Mouse (Mus musculus) thymus, postnatal 4 days (tissue): ENCODE results near the gene Camk2d.

ENCODE experiments used
- DNase-seq: peaks from one replicate; pipeline ENCODE4 v3.0.0; 2021

Gene Camk2d

DNA sequence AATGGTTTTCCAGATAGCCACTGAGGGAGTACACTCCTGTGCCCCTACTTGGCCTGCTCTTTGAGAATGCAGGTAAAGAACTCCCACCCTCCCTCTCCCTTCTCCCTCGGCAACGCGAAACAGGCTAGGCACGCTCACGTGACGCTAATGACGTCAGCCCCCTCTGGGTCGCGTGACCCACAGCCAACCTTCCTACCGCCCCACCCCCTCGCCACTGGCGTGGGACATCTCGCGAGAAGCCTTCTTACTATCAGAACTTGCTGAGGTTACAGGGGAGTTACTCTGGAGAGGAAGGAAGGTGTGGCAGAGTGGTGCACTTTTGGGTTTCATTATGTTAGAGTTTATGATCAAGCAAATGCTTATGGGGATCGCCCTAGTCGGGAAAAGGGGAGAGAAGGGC lies at the start of gene Camk2d:
Camk2d (plus strand) TSS at position 217 of the 400 bp plus-strand sequence.
- peak; percentile 99 for DNase-seq

DNA sequence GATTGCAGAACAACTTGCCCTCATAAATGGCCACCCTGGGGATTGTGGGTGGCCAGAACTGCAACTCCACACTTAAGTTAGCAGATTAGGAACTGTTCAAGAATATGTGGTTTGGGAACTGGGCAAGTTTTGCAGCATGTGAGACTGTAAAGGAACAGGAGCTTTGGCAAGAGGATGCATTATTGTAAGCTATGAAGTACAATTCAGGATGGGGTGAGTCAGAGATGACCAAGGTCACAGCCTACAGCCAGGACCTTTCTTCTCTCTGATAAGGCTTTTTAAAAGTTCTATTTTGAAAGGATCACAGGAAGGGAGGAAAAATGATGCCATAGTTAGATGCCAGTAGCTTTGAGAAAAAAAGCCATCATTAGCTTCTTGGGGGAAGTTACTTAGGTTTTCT lies 48.2 kb upstream of the Camk2d start:
- no peak for DNase-seq

DNA sequence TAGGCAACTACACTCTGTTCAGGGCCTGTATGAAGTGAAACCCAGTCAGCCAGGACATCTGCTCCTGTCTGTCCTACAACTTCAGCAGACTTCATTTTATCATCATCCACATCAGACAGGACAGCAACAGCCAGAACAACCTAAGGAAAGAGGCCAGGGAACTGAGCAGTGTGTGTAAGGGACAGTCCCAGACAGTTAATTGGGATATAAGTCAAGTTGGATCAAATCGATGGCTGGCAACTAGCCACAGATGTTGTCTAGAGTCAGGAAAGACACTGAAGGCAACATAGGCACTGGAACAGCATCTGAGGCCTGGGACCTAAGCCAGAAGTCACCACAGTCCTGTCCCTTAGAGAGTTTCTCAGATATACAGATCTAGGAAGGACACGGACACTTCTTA lies 32.5 kb upstream of the Camk2d start:
- DNase-seq: no peak

DNA sequence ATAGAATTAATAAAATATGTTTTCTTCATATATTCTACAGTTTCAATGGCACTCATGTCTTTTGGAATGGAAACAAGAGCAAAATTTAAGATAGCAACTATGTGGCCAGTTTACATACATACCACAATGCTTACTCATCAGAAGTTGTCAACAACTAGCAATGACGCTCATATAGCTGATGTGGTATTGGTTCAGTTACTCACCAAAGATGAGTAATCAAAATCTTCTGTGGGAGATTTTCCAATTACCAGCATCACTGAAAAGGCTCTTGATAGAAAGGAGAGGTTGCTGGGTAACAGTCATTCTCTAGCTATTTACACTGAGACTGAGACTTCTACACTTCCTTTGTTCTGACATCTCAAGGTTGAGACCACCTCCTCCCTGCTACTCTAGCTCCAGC lies 25.5 kb upstream of the Camk2d start:
- no peak for DNase-seq

DNA sequence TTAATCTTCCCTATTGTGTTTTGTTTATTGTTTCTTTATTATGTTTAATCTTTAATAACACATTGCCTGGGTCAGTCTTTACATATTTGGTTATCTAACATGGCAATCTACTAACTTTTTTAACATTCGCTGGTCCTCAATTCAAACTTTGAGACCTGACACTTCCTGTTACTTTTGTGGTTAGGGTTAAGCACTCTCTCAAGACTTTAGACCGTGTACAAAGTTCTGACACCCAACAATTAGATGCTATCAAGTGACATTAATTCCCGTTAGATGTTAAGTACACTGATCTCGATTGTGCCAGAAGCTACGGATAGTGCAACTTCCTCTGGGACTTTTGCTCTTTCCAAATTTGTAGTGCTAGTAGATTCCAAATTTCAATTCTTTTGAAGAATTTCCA lies 23.2 kb upstream of the Camk2d start:
- no peak for DNase-seq

DNA sequence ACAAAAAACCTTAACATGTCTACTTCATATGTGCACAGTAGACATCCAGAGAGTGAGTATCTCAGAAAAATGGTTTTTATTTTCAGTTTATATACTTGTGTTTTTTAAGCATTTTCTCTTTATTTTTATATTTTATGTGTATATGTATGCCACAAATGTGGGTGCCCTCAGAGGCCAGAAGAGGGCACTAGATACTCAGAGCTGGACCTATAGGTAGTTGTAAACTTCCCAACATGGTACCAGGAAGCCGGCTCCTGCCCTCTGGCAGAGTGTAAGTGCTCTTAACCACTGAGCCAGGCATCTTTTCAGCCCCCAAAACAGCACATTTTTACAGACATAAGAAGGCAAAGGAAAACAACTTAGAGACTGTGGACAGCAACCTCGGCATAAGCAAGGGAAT lies 20.2 kb upstream of the Camk2d start:
- DNase-seq: peak; percentile 45

DNA sequence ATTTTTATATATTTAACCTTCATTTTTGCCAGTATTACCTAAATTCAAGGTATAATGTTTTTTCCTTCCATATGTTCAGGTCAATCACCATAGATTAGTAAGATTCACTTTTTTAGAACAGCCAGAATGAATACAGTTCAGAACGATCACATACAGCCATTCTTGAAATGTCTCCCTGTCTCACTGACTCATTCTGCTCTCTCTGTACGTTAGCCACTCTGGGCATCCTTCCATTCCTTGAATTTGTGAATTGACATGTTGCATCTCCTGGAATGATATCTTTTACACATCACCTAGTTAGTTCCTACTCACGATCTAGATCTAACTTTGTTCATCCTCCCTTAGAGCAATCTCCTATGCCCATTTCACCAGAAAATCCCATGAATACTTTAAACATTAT lies 10.0 kb upstream of the Camk2d start:
- no peak for DNase-seq

DNA sequence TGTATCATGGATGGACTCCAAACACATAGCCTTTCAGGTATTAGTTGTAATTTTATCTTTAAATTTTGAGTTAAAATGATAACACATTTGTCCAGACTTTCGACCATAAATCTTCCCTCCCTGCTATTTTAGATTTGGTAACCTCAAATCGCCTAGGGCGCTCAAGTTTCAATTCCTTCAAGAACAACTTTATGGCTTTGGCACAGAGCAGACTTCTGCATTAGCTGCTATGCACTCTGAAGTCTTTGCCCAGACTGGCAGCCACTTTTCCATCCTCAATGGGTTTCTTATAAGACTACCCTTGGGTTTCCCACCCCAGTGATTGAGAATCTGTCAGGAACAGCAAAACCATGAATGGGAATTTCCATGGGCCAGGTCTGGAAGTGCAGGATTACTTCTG lies 8.6 kb upstream of the Camk2d start:
- no peak for DNase-seq

DNA sequence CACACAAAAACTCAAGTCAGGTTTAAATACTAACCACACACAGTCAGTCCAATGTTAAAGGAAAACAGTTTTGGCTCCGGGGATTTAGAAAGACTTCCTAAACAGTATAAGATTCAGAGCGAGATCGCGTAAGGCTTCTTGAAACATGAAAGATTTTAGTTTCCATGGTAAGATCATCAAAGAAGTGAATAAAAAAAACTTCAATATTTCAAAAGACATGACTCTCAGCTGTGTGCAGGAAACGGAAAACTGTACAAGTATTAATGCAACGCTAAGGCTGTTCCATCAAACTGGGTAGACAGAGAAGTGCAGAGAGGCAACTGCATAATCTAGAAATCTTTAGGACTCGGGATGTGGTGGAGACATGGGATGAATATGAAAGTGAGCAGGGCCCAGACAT lies 6.5 kb upstream of the Camk2d start:
- no peak for DNase-seq

DNA sequence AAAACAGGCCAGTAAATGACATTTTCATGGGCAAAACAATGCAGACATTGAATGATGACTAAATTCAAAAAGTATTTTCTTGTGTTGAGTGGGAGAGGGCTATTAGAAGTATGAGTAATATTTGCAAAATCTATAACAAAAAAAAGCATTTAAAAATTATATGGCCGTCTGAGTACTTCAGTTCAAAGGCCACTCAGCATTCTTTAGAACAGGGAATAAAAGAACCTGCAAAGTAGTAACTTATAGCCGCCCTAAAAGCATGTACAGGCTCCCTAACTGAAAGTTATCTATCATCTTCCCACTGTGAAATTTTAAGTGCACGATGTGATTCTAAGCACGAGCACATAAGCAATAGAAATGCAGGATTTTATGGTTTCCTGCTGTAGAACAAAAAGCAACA lies 646 bp upstream of the Camk2d start:
- no peak for DNase-seq

DNA sequence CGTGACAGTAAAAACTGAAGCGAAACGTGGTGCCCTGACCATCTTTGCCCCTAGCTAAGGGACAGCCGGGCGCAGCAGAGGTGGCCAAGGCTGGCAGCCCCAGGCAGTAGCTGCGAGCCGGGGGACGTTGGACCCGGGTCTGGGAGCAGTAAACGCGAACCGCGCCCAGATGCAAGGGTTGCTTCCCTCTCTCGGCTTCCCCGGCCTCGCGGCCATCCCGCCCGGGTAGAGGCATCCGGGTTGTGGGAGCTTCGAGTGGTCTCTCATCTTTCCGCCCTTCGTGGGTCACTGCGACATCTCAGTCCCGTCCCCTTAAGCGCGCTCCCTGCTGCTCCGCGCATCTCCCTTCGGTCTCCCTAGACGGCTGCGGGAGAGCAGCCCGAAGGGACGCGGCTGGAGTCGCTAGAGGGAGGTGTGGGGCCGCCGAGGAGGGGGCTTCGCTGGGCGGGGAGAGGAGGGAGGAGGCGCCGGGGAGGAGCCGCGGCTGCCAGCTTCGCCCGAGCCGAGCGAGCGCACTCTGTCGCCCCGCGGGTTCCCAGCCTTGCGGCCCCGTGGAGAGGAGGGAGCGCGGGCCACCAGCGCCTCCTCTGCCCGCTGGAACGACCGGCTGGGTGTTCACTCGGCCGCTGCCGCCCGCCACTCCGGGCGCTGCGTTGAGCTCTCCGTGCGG lies 524 bp downstream of the Camk2d start:
- peak; percentile 94 for DNase-seq

DNA sequence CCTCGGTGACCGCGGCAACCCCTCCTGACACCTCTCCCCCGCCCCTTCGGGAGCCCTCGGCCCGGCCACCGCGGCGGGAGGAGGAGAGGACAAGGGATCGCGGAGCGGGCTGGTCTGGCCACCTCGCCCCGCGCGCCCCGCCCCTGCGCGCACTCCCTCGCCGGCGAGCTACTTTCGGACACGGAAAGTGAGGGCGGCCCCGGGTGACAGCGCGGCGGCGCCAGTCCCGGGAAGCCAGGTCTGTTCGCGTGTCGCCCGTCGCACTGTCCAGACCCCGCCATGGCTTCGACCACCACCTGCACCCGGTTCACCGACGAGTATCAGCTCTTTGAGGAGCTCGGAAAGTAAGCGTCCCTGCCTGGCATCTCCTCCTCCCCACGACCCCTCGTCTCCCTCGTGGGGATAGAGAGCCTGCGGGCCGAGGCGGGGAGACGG lies 1.1 kb downstream of the Camk2d start:
- peak; percentile 77 for DNase-seq

DNA sequence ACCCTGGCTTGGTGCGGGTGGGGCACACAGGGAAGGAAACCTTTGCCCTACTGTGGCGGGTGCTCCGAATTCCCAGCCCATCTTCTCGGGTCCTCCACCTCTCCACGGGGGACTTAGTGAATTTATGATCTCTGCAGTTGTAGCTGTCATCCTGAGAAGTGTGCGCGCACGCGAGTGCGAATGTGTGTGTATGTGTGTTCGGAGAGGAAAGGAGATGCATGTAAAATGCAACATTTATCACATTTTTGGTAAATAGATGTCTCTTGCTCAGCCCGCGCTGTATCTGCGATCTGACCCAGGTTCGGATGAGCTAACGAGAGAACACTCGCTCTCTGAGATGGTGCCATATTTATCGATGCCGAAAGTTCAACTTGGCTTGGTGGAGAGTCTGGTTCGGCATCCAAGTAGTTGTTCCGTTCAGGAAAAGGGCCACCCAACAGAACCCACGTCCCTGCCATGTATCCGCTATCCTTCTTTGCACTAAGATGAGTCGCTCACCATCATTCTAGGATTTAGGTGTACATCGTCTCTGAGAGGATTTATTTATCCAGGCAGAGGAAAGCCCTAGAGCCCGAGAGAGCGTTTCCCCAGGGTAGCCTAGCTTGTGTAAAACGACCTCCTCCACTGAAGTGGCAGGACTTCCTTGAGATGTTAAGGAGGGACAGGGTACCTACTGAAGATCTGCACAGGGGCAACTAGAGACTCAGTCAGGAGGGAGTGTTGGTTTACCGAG lies 1.7 kb downstream of the Camk2d start:
- no peak for DNase-seq

DNA sequence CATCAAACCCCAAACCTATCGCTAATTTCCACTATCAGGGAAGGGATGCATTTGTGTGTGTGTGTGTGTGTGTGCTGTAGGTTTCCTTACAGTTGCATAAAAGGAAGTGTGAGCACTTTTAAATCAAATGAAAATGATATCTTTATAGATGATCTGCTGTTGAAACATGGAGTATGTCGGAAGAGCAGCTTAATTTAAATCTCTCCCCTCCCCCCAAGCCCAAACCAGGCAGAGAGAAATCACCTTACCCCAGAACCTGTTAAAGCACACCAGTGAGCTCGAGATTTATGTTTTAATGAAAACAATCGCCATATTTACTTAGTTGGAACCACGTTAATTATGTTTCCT lies 2.2 kb downstream of the Camk2d start:
- no peak for DNase-seq

DNA sequence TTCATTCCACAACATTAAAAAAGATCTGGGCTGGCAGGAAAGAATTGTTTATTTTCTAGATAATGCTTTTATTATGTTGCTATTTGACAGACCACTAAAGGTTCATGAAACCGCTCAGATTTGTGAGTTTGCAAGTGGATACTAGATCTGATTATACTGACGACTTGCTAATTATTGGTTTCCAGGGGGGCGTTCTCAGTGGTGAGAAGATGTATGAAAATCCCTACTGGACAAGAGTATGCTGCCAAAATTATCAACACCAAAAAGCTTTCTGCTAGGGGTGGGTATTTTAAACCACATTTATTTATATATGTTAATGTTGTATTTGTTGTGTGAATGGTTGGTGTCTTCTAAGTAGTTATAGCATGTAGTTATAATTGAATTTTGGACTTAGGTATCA lies 2.8 kb downstream of the Camk2d start:
- no peak for DNase-seq

DNA sequence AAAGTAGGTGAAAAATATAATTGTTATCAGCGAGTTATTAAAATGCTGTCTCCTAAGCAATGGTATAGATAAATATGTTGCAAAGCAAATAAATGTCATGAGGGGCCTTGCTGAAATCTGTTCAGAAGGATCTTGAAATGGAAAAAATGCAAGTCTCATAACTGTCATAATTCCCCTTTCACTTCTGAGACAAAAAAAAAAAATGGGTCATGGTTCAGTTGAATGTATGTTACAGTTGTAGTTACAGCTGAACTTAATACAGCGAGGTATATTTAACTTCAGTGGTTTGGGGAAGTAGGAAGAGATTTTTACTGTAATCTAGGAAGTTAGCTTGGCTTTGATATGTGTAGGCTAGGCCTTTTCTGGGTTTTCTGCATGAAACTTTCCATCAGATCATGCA lies 3.2 kb downstream of the Camk2d start:
- DNase-seq: no peak

DNA sequence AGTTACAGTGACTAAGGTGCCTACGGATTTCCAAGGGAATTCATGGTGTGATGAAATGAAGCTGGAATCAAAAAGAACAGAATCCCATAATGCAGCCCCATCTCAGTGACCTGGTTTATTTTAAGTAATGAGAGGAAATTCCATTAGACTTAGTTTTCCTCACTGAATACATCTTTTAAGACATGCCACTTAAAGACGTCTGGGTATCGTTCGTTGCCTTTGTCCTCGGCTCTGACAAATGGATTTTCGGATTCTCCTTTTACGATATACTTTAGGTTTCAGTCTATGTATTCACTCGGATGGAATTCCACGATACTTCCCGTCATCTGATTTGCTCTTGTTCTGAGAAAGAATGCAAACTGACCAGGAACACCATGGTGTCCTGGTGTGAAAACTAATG lies 3.8 kb downstream of the Camk2d start:
- no peak for DNase-seq

DNA sequence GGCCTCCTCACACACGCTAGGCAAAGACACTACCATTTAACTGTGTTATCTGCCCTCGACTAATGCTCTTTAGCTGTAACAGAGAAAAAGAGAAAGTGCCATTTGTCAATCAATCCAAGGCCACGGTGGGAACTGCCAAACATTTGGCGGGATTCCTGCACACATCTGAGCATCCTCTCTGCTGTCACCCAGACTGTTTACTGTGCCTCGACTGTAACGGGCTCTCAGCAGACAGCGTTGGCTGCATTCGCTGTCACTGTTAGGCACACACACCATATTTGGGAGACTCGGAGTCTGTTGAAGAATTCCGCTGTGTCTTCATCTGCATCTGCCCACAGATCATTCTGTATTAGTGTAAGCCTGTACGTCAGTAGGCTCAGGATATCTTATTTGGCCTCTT lies 6.7 kb downstream of the Camk2d start:
- no peak for DNase-seq

DNA sequence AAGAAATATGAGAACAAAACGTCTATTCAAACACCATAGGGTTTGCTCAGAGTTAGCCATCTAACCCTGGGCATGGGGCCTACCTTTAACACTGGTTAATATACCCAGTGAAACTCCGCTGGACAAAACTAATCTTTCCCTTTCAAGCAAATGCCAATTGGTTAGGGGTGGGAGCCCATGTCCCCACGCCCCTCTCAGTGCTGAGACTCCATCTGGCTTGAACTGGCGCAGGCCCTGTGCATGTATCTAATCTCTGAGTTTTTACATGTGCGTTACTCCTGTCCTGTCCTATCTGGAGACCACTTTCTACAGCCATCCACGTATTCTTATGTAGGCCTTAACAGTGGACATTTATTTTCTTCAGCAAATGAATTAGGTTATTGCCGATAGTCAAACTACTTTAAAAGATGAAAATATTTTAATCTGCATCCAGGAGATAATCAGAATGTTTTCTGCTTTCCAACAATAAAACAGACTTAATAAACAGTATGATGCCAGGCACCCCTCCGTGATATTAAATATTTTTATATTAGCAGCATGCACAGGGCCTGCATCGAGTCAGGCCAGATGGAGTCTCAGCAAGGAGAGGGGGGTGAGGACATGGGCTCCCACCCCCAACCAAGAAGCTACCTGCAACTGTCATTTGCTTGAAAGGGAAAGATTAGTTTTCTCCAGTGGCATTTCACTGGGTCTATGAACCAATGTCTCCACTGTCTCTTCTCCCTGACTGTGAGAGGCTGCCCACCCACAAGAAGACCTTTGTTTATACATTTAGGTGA lies 8.7 kb downstream of the Camk2d start:
- no peak for DNase-seq

DNA sequence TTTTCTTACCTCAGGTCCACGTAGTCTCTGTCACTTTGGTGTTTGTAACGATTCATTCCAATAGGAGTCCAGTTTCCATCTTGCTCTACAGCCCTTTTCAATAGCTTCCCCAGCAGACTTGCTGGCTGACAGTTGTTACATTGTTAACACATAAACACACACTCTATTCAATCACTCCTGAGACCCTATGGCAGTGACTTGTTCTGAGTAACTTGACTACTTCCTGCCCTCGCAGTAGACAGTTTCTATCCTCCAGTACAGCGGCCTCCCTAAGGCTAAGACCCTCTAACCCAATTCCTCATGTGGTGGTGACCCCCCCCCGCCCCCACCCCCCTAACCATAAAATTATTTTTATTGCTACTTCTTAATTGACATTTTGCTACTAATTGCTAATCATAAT lies 13.2 kb downstream of the Camk2d start:
- no peak for DNase-seq

DNA sequence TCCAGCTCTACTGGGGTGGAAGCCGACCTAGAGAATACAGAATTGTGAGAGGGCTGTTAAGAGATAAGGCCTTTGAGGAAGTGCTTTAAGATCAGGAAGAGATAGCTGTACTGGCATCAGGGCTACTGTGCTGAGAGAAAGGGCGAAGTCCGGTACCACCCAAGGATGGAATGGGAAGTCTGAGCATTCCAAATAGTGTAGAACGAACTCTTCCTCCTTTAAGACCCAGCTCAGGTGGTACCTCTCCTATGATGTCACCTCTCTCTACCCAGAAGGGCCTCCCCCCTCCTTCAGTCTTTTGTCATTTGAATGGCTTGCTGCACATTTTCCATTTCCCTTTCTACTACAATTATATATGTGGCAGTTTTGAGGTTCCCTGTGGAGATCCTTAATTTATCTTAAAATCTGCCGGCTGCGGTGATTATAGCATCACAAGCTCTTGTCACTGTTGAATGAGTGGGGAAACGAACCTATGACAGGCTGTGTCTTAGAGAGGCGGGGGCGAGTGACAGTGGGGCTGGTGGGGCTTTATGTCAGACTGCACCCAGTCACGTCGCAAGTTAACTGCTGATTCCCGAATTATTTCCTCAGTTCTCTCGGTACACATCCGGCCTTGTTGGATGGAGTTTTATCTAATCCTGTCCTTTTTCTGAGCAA lies 13.8 kb downstream of the Camk2d start:
- peak; percentile 31 for DNase-seq

DNA sequence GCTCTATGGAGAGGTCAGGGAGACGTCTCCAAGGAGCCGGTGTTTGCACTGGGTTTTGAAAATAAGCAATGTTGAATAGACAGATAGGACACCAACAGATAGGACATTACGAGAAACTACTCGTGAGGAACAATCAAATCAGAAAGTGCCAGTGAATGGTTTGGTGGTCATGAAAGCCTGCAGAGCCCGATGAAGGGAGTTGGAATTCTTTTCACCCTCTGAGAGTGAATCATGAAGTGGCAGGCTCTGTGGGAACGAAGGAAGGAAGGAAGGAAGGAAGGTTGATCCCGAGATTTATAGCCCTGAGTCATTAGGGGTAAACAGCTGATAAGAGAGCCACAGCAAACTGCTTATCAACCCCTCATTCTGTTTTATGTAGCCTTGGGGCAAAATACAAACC lies 15.5 kb downstream of the Camk2d start:
- DNase-seq: no peak

DNA sequence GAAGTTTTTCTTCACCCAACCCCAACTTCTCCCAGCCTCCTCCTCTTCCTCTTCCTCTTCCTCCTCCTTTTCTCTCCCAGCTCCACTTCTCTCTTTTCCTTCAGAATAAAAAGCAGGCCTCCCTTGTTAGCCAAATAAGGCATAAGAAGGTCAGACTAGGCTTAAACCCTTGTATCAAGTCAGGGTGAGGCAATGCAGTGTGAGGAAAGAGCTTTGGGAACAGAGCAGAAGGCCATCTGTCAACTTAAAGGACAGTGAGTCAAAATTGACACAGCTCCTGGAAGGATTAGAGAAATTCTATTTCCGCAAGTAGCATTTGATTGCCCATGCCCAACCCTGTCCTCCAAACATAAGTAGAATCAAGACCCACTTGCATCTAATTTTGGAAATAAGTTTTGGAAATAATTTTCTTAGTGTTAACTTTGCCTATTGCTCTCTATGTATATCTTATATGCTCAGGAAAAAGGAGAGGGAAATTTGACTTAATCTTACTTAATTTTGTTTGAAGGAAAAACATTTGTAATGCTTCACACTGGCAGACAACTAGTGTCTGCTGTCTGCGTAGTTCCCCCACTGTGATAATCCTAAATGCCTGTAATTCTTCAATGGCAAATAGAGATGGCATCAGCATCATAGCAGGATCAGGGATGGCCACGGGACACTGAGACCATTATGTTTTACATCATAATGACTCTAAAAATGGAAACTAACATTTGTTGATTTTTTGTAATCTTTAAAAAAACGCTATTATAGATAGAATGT lies 16.8 kb downstream of the Camk2d start:
- no peak for DNase-seq
